Mouse (Mus musculus) G1E-ER4 (cell line): ENCODE measurements around the gene Gng5. TPM values are rescaled to one million over a fixed set of nuclear protein-coding genes. Genes with fewer than 3 reads are reported as not detected.

ENCODE experiments used
- GATA1 ChIP-seq: IDR thresholded peaks from one replicate; pipeline ENCODE4 v1.8.0; 2012; ENCODE audit warnings: low read length, inconsistent platforms
- polyA plus RNA-seq: library from polyadenylated mRNA; stranded (reverse); fragments of >175 nt; gene quantifications from 2 replicates; pipeline ENCODE4 v1.2.3, GENCODE M21; 2012

Gene Gng5
- polyA plus RNA-seq, 1 experiment, result 472 TPM

DNA sequence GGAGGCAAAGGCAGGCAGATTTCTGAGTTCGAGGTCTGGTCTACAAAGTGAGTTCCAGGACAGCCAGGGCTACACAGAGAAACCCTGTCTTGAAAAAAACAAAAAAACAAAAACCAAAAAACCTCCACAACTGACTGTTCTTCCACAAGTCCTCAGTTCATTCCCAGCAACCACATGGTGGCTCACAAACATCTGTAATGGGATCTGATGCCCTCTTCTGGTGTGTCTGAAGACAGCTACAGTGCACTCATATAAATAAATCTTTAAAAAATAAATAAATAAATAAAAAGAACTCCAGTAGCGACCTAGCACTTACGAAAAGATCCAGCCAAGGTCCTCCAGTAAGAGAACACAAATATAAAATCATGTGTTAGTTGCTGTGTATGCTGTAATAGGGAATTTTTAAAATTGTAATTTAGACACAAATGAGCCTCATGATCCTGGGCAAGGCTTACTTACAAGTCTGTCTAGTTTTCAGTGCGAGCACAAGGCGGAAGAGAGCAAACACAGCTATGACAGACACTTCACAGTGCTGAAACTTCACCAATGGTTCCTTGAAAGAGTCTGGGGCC, 20.7 kb downstream of the Gng5 start:
- no peak for TF ChIP-seq GATA1

DNA sequence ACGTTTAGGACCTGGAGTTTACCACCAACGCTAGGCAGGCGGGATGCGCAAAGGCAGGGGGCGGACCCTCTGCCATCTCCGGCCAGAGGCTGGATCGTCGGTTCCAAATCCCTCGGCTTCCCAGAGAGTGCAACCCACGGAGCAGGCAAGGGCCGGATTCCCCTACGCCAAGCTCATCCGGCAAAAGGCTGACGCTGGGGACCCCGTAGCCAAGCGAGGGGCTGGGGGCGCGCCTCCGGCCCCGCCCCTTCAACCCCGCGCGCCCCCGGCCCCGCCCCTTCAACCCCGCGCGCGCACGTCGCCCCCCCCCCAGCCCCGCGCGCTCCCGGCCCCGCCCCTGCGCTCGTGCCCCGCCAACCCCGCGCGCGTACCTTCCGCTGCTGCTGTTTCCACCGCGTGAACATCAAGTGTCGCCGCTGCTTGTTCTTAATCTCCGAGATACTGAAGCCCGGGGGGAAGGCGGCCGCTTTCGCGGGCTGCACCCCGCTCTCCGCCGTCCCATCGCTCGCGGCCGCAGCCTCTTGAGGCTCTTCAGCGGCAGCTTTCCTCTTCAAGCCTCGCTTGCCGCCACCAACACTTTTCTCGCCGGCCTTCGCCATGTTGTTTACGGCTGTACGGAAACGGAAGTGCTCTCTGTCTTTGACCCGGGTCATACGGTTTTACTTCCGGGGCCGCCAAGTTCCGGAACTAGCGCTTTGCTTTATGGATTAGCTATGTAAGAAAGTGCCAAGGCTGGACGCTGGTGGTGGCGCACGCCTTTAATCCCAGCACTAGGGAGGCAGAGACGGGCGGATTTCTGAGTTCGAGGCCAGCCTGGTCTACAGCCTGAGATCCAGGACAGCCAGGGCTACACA, 21.4 kb downstream of the Gng5 start, which contains the start of gene Rpf1:
Gene Rpf1 (minus strand): TSS at position 632 of the 854 bp plus-strand sequence.
- TF ChIP-seq GATA1, result no peak

DNA sequence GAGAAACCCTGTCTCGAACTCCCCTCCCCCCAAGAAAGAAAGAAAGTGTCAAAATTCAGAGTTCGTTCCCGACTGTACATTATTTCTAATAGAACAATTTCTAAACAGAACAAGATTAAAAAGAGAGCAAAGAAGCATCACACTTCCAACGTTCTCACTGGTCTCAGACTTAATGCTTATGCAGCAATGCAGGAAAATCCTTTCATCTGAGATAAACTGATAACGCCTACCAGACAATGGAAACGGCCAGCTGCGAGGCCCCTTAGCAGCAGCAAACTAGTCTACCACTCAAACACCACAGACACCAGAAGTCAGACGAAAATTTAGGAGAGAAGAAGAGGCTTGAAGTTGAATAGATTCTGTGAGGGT, 22.0 kb downstream of the Gng5 start:
- TF ChIP-seq GATA1, result no peak

DNA sequence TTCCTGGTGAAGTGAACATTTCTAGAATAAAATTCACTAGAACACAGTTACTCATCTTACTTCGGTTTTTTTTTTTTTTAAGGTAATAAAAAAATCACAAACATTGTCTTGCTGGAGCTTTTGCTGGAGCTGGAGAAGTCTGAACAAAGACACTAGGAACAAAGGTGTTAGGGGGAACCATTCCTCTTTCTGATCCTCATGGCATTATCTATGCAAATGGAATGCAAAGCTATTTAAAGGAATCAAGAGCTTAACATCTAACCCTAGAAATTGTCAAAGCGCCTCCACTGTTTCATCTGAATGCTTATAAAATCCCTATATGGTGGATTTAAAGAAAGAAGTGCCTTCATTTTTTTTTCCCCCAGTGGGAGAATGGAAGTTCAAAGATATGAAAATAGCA, 28.7 kb downstream of the Gng5 start:
- no peak for TF ChIP-seq GATA1

DNA sequence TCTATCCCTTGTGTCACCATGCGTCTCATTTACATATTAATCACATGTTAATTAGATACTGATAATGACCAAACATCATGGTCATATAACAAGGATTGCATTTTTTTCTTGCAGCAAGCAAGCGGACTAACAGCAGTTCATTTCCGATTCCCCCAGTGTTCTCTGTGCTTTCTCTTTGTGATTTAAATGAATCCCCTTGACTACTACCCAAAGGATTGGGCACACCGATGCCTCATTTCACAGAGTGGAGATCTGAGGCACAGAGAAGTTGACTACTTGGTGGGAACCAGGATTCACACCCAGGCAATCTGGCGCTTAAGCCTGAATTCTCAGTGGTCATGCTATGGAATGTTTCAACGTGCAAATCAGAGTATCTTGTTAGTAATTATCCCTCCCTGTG, 35.4 kb downstream of the Gng5 start:
- TF ChIP-seq GATA1, result no peak

DNA sequence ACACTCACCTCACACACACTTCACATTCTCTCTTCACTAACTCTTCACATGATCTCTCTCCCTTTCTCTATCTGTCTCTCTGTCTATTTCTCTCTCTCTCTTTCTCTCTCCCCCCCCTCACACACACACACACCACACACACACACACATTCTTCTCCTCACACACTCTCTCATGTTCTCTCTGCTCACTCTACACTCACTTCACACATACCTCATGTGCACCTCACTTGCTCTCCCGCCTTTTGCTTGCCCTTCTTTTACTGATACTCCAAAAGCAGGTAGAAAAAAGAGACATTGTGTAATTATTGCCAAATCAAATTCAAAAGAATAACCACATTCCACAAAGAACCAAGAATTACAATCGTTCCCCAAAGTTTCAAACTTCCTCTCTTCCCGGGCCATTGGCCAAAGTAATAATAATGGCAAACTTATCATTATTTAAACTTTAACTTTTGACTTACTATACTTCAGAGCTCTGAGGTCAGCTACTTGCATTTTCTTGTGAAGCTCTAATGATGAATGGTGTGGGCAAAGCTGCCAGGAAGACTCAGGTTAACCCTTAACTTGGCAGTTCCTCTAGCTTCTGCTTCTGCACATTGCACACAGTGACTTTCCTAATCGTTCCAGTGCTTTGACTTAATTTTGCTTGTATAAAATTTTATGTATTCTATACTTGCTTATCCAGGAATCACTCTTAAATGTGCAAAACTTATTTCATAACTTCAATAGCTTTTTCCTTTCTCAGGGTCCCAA, 41.1 kb downstream of the Gng5 start:
- TF ChIP-seq GATA1, result no peak

DNA sequence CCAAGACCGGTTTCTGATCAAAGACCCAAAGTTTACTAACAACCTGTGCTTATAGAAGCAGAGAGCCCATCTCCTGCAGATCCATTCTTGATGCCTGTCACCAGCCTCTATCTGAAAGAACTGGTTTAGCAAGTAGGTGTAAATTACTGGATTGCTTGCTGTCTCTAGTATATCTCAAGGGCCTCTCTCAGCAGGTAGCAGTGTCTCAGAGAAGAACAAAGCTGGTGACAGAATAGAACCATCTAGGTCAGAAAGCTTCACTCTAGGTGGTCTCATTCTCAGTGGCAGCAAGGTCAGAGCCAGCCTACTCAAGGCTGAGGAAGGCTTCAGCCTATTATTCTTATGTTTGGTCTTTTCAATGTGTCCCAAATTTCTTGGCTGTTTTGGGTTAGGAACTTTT, 44.0 kb downstream of the Gng5 start:
- TF ChIP-seq GATA1, result no peak

DNA sequence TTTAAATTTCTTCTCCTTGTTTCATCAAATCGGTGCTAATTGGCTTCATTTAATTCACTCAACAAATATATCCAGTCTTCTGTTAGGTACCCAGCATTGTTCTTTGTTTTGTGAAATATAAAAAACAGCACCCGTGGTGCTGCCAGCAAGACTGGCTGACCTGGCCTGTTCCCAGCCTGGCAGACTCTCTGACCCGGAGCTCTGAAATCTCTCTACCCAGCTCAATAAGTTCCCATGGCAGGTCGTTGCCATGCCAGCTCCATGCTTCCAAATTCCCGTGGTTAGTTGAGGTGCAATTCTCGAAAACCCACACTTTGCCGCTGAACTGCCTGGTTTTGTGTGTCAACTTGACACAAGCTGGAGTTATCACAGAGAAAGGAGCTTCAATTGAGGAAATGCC, 55.2 kb downstream of the Gng5 start:
- no peak for TF ChIP-seq GATA1

Other genes starting within 250 kb of the Gng5 start
- 31.2 and 40.4 TPM in 2 replicates for gene Ssx2ip, start 95.2 kb upstream of the Gng5 start, polyA plus RNA-seq
- gene Ctbs, start 50.0 kb upstream of the Gng5 start, polyA plus RNA-seq, result 20.2 and 22.2 TPM in 2 replicates
- 0.53 and 1.2 TPM in 2 replicates for gene Spata1, start 54 bp upstream of the Gng5 start, polyA plus RNA-seq
- 30.5 and 47.7 TPM in 2 replicates for gene Rpf1, start 21.6 kb downstream of the Gng5 start, polyA plus RNA-seq
- not detected in 2 replicates for gene Uox, start 70.6 kb downstream of the Gng5 start, polyA plus RNA-seq
- gene Dnase2b, start 115.8 kb downstream of the Gng5 start, polyA plus RNA-seq, result not detected in 2 replicates
- gene 4930503B20Rik, start 151.5 kb downstream of the Gng5 start, polyA plus RNA-seq, result 0.05 TPM in 1 of 2 replicates, not detected in the other
- 0.11 and 0.56 TPM in 2 replicates for gene Samd13, start 185.8 kb downstream of the Gng5 start, polyA plus RNA-seq